Mouse (Mus musculus) thymus, postnatal 10 days (tissue): ENCODE measurements at regions not wholly inside any gene's neighbourhood (a gene's known extent, or its start where the extent isn't known, plus 50 kb on each side); places are given as distances from the start of the nearest gene placed in this dataset.
A peak's percentile ranks its signal among the peaks of the same experiment; 100 is the strongest.

Source experiments
- DNase-seq, 2 experiments: peaks; one replicate each; pipeline ENCODE4 v3.0.0; 2021; ENCODE audit warnings: low spot score in 2 of 2

DNA sequence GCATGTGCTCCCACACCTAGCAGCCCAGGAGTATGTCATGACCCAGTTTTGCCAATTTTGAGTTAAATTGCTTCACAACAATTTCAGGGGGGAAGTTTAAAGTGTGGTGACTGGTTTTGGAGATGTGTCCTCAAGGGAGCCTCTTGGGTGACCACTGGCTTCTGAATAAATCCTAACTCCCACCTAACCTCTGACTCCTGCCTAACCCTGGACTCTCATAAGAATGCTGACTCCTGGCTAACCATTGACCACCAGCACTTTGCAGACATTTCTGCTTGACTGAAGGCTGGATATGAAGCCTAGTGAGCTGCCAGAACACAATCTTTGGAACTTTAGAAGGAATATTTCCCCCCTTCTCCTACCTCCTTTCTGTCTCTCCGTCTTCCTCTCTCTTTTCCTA is 133.3 kb upstream of the Tmpo start:
- DNase-seq = no peak

GRCm38 (mm10) chr10:91313316-91313715 is 132.2 kb upstream of the Tmpo start:
- no peak for DNase-seq

DNA sequence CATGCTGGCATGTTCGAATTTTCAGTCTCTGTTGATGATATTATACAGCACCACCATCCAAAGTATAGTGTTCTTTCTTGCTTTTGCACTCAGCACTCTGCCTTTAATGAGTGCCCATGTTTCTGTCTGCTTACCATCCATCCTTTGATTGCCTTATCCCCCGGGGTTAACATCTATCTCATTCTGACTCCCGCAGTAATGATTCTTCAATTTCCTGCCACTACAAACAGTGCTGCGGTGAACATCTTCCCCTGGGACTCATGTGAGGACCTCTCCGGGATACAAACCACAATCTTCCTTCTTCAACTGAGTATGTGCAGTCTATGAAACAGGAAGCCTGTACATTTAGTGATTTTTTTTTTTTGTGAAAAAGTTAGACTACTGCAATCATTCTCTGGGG is 131.8 kb upstream of the Tmpo start:
- DNase-seq = no peak

GRCm38 (mm10) chr10:91300067-91300466 is 119.0 kb upstream of the Tmpo start:
- no peak for DNase-seq

DNA sequence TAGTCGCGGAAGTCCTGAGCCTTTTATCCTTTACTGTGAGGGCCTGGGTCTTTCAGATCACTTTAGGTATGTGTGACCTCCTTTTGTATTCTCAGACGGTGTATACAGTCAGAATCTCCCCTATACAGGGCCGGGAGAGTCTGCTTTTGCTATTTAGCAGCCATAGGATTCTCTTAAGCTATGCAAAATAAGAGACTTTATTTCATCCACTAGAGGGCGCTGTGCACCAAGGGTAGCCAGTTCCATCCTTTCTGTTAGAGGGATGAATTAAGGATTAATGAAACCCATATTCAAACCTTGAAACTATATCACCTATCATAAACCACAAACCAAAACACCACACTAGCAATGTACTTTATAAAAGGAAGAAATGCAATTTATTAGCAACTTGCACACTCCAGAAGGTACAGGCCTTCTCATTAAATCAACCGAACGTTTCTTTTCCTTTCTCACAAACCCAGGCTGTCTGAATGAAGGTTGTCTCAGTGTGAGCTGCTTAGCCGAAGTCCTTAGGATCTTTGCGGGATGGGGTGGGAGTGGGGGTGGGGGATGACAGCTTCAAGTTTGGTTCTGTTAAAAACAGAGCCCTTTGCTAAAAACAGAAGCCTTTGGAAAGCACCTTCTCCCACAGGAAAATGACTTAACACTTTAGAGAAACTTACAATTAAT is 116.8 kb upstream of the Tmpo start:
- DNase-seq = peak in 1 of 2 experiments; percentile 41

- DNase-seq = no peak
Measured at GRCm38 (mm10) chr10:91295345-91295744, 114.2 kb upstream of the Tmpo start.

- DNase-seq = no peak
Measured at GRCm38 (mm10) chr10:91293226-91293625, 112.1 kb upstream of the Tmpo start.

GRCm38 (mm10) chr10:91284259-91284658 is 103.1 kb upstream of the Tmpo start:
- DNase-seq = no peak

DNA sequence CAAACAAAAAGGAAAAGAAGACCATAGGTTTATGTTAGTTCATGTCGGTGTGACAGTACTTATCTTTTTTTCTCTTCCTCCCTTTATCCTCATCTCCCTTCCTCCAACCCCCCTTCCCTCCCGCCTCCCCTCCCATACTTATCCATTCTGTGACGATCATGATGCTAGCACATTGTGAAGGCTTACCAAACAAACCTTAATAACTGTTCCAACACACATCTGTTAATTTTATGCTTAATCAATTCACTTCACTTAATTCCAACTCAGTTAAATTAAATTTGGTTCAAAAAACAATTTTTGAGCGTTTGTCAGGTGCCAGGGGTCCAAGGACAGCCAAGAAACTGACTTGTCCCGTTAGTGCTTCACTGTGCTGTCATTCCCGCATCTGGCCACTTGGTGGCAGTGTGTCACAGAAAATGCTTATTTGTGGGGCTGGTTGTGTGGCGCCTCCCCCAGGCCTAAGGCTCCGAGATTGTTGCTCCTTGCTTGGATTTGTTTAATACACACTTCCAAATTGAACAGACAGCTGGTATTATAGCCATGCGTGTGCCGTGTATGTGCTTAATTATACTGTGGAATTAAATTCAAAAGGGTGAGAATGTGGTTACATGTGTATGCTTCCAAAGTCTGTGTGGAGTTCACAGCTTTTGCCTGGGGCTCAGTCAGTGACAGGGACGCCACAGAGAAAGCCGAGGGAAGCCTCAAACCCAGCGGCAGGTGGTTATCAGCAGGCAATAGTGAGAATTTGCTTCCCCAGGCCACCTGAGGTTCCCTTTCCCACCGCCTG is 90.0 kb upstream of the Tmpo start:
- peak; percentile 80 to 87 for DNase-seq

- DNase-seq = peak; percentile 86 to 91
Measured at GRCm38 (mm10) chr10:91270268-91270954, 89.3 kb upstream of the Tmpo start.

DNA sequence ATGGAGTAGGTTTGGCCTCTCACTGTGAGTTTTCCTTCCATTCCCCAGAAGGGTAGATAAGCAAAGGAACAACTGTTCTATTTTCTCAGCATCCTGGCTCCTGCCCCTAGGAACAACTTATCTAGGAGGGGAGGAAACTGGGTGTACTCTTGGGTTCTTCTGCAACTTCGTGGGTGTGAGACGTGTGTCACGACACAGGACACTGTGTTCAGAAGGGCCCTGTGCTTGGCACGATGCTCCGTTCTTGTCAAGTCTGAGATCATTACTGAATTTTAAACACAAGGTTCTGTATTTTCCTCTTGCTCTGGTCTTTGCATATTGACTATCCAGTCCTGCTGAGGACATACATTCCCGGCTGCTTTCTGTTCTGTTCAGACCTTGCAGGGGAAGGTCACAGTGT is 86.8 kb upstream of the Tmpo start:
- DNase-seq = no peak

DNA sequence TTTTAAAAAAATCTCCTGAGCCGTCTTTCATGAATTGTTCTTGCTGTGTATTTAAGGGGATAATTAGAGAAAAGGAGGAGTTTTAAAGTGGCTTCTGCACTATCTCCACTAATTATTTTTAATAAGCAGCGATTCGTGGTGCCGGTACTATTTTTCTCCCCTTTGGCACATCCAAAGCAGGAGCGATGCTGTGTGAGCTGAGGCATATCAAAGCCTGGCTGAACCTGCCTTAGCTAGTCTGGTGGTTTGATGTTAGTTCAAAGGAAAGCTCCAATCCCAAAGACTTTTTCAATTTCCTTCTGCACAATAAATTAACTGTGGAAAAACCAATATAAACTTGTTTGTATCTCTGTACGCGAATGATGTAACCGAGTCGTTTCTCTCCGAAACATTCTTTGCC is 79.3 kb upstream of the Tmpo start:
- DNase-seq = no peak

DNA sequence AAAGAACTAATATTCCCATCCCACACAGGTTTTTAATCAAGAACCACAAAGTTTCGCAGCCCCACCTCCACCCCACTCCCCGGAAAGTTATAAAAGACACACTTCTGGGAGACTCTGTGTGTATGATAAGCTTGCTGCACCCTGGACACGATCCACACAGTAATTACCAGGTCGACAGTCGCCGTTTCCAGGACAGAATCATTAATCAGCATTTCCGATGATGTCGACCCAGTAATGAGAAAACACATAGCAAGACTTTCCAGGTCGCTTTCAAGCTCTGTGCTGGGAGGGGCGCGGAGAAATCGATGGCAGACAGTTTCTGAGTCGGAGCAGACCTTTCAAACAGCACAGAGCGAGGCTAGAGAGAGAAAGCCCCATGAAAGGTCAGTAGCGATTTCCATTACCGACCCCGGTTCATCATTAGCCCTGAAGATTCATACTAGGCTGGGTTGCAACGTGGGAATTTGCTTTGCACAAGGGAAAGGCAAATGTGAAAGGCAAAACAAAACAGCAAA is 68.6 kb upstream of the Tmpo start:
- no peak for DNase-seq

- no peak for DNase-seq
Measured at GRCm38 (mm10) chr10:91244297-91244696, 63.2 kb upstream of the Tmpo start.

DNA sequence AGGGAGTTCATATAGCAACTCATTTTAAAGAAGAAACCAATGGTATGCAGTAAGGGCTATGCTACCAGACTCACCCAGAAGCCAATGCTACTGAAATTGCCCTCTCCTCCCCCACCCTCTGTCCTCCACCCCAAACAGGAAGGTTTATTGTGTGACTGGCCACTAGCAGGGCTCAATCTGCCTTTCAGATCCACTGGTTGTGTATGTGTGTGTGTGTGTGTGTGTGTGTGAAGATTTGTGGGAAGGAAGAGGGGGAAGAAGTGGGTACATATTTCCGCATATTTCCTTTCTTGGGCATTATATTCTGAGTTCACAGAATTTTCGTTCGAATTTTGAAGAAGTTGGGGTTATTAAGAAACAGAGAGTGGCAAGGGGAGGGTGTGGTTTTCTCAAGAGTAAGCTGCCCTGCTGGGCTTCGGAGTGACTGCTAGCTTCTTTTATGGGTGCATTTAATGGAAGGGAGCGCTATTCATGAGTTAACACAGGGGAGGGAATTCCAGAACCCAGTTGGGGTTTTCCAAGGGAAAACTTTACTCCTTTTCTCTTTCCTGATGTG is 61.5 kb upstream of the Tmpo start:
- DNase-seq = no peak

GRCm38 (mm10) chr10:91241611-91242005 is 60.5 kb upstream of the Tmpo start:
- DNase-seq = no peak

DNA sequence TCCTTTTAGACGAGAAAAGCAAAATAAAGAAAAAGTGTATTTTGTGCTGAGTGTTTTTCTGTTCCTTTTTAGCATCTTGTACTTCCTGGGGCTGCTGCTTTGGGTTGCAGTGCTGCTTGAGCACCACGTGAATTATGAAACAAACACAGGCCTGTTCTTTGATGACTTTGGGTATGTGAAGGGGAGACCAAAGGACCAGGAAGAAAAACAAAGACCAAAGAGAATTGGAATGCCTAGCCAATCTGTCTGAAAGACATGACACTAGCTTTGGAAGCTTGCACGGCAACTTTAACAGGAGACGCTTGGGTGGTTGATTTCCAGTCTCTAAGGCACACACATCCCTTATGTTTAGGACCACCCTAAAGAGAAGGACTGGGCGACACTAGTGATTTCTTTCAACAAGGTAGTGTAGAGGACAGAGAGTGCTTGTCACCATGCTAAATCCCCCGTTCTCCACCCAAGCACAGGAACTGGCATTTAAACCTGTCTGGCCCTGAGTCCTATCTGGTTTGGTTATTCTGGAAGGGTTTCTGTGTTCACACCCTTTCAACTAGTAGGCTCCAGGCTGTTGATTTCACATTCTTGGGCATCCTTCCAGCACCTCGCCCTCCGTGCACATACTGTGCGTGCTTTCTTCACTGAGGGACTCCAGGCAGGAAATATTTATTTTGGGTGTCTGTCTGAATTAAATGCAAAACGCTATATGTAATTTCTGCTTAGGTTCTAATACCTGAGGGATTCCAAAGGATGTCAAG is 59.9 kb upstream of the Tmpo start:
- DNase-seq = no peak

DNA sequence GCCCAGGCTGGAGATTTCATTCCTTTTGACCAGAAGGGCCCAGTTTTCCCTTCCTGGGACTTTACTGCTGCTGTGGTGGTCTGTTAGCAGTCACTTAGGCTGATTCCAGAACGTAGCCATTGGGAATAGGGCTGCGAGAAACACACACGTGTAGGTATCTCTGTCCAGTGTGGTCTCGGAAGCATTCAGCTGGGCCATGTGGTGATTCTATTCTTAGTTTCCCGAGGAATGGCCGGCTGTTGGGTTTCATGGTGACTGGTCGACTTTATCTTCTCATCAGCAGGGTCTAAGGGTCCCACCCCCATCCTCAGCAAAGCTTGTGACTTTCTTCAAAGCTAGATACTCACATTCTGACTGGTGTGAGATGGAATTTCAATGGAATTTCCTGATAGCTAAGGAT is 59.2 kb upstream of the Tmpo start:
- no peak for DNase-seq

GRCm38 (mm10) chr10:91236844-91237243 is 55.7 kb upstream of the Tmpo start:
- no peak for DNase-seq

- DNase-seq = no peak
Measured at GRCm38 (mm10) chr10:91234709-91235108, 53.6 kb upstream of the Tmpo start.
